In genomic region chr4:131107127-131107857, GRCm38 (mm10) we compare ENCODE assay signal across 10 mouse cellular contexts.
A peak's percentile ranks its signal among the peaks of the same experiment; 100 is the strongest.
DNase-seq lines count a peak whose midpoint lies in the region; ATAC-seq lines count a peak whose summit lies in the region.
"Had no signal": no experiment of that assay in that cellular context is flagged by ENCODE, and none has a peak within 500 bp of the region (broad histone marks: within the 10 kb centered on the region; RNA-seq: fewer than 3 reads in every experiment).

No protein-coding gene starts in this region.

- H3K36me3 ChIP-seq in hindbrain, embryonic 14.5 days (replicated peaks; ENCODE audit: control insufficient read depth, insufficient read depth): no peaks in the 10 kb centered on the region
- no peaks in the 10 kb centered on the region for H3K36me3 ChIP-seq in hindbrain, embryonic 11.5 days (ENCODE audit: control insufficient read depth, insufficient read depth, low read length)
- no peaks in the 10 kb centered on the region for H3K36me3 ChIP-seq in midbrain, embryonic 13.5 days
- no peaks in the 10 kb centered on the region for H3K36me3 ChIP-seq in midbrain, embryonic 15.5 days (replicated peaks)
- H3K36me3 ChIP-seq: liver, embryonic 12.5 days had no signal

- peak; percentile 46 for DNase-seq in hindbrain, embryonic 14.5 days (ENCODE audit: low spot score)
- DNase-seq in hindbrain, embryonic 11.5 days (ENCODE audit: low spot score): no peak
- DNase-seq in cerebellum, postnatal 25 days: peak; percentile 58 to 65
- peak; percentile 21 to 33 for DNase-seq in kidney, postnatal 4 days
- DNase-seq in B cell, adult 2 months: no peak
- DNase-seq in adrenal gland, adult 18-20 months (ENCODE audit: low spot score in 2 of 2): no peak
- DNase-seq: adrenal gland, postnatal 25 days had no signal

- H3K27me3 ChIP-seq in hindbrain, embryonic 14.5 days (ENCODE audit: control insufficient read depth, insufficient read depth, low read length): no peaks in the 10 kb centered on the region
- H3K27me3 ChIP-seq in hindbrain, embryonic 11.5 days (ENCODE audit: control insufficient read depth, insufficient read depth, low read length): no peaks in the 10 kb centered on the region
- 0 out of 2 replicates have a peak, but pooled peaks cover 7% of the 10 kb centered on the region for H3K27me3 ChIP-seq in midbrain, embryonic 13.5 days
- H3K27me3 ChIP-seq in midbrain, embryonic 15.5 days (replicated peaks): 0 out of 2 replicates have a peak, but pooled peaks cover 5% of the 10 kb centered on the region

- 38% methylated on average over 13 of the region's 13 CpGs for WGBS in hindbrain, embryonic 14.5 days
- 64% methylated on average over 13 of the region's 13 CpGs for WGBS in hindbrain, embryonic 11.5 days
- 46% methylated on average over 13 of the region's 13 CpGs for WGBS in midbrain, embryonic 13.5 days
- 42% methylated on average over 13 of the region's 13 CpGs for WGBS in midbrain, embryonic 15.5 days

- H3K4me2 ChIP-seq in hindbrain, embryonic 14.5 days (replicated peaks): no peak overlapping the region
- no peak overlapping the region for H3K4me2 ChIP-seq in hindbrain, embryonic 11.5 days (replicated peaks; ENCODE audit: low read depth, low read length)
- H3K4me2 ChIP-seq in midbrain, embryonic 13.5 days (replicated peaks): no peak overlapping the region
- no peak overlapping the region for H3K4me2 ChIP-seq in midbrain, embryonic 15.5 days
- H3K4me2 ChIP-seq: liver, embryonic 12.5 days had no signal

- H3K4me3 ChIP-seq in hindbrain, embryonic 14.5 days (replicated peaks; ENCODE audit: low read length): no peak overlapping the region
- no peak overlapping the region for H3K4me3 ChIP-seq in hindbrain, embryonic 11.5 days (ENCODE audit: low read depth, low read length)
- no peak overlapping the region for H3K4me3 ChIP-seq in midbrain, embryonic 13.5 days (replicated peaks)
- H3K4me3 ChIP-seq in midbrain, embryonic 15.5 days: no peak overlapping the region
- H3K4me3 ChIP-seq: liver, embryonic 12.5 days had no signal

- no peak overlapping the region for H3K9ac ChIP-seq in hindbrain, embryonic 14.5 days
- H3K9ac ChIP-seq in hindbrain, embryonic 11.5 days (ENCODE audit: low read depth, low read length): no peak overlapping the region
- H3K9ac ChIP-seq in midbrain, embryonic 13.5 days (replicated peaks): no peak overlapping the region
- H3K9ac ChIP-seq in midbrain, embryonic 15.5 days: no peak overlapping the region
- H3K9ac ChIP-seq: liver, embryonic 12.5 days had no signal

- H3K9me3 ChIP-seq in hindbrain, embryonic 14.5 days (ENCODE audit: control insufficient read depth, low read length): no peaks in the 10 kb centered on the region
- no peaks in the 10 kb centered on the region for H3K9me3 ChIP-seq in hindbrain, embryonic 11.5 days (ENCODE audit: control insufficient read depth, low read length)
- no peaks in the 10 kb centered on the region for H3K9me3 ChIP-seq in midbrain, embryonic 13.5 days
- H3K9me3 ChIP-seq in midbrain, embryonic 15.5 days: no peaks in the 10 kb centered on the region
- H3K9me3 ChIP-seq: liver, embryonic 12.5 days had no signal

- 0 out of 2 replicates have a peak, but pooled peaks cover 4% of the 10 kb centered on the region for H3K4me1 ChIP-seq in hindbrain, embryonic 14.5 days (replicated peaks; ENCODE audit: control insufficient read depth, insufficient read depth, low read length)
- H3K4me1 ChIP-seq in hindbrain, embryonic 11.5 days (replicated peaks; ENCODE audit: control insufficient read depth, insufficient read depth, low read length): no peaks in the 10 kb centered on the region; the same call in 1 of the 2 replicates
- peaks cover 15% of the 10 kb centered on the region for H3K4me1 ChIP-seq in midbrain, embryonic 13.5 days (replicated peaks)
- H3K4me1 ChIP-seq in midbrain, embryonic 15.5 days: peaks cover 11% of the 10 kb centered on the region
- H3K4me1 ChIP-seq: liver, embryonic 12.5 days had no signal

- peak; percentile 53; the same call in 1 of the 2 replicates for ATAC-seq in hindbrain, embryonic 14.5 days (ENCODE audit: low FRiP score)
- no peak for ATAC-seq in hindbrain, embryonic 11.5 days (ENCODE audit: low FRiP score)
- peak; percentile 34; the same call in 1 of the 2 replicates for ATAC-seq in midbrain, embryonic 13.5 days
- ATAC-seq in midbrain, embryonic 15.5 days (replicated peaks): no peak
- ATAC-seq: liver, embryonic 12.5 days had no signal

- no peak overlapping the region for H3K27ac ChIP-seq in hindbrain, embryonic 14.5 days
- no peak overlapping the region for H3K27ac ChIP-seq in hindbrain, embryonic 11.5 days (ENCODE audit: low read depth, low read length)
- peak overlapping the region; percentile 11; the same call in 1 of the 2 replicates for H3K27ac ChIP-seq in midbrain, embryonic 13.5 days
- H3K27ac ChIP-seq in midbrain, embryonic 15.5 days: no peak overlapping the region
- H3K27ac ChIP-seq: liver, embryonic 12.5 days had no signal

Comparison
In these comparisons a context has a peak if more than half of its experiments do, and no peak if none do; other contexts are left out.
1. ATAC-seq: peak in hindbrain, embryonic 14.5 days (single experiment) and midbrain, embryonic 13.5 days (single experiment); none in hindbrain, embryonic 11.5 days (single experiment) and midbrain, embryonic 15.5 days (single experiment).
2. DNase-seq: peak in hindbrain, embryonic 14.5 days (single experiment), cerebellum, postnatal 25 days (2 of 2) and kidney, postnatal 4 days (2 of 2); none in hindbrain, embryonic 11.5 days (single experiment), B cell, adult 2 months (0 of 2) and adrenal gland, adult 18-20 months (0 of 2).